Mouse (Mus musculus) bone marrow macrophage, adult 2 months (primary cell): ENCODE measurements around the gene Dtymk. TPM values are rescaled to one million over a fixed set of nuclear protein-coding genes. Genes with fewer than 3 reads are reported as not detected.

Source experiments
- H3K27ac ChIP-seq: 2 replicates; pipeline ENCODE4 v1.5.1; 2012; ENCODE audit warnings: low read depth, low read length; ENCODE audit not compliant: insufficient read depth
- H3K4me1 ChIP-seq: 2 replicates; pipeline ENCODE4 v1.6.1; 2012; ENCODE audit warnings: low read length; ENCODE audit not compliant: control insufficient read depth, insufficient read depth
- H3K4me3 ChIP-seq: 2 replicates; pipeline ENCODE4 v1.5.1; 2012; ENCODE audit warnings: mild to moderate bottlenecking, low read length, moderate library complexity; ENCODE audit not compliant: insufficient read depth
- CTCF ChIP-seq: IDR thresholded peaks from 2 replicates; pipeline ENCODE4 v1.5.1; 2012; ENCODE audit warnings: low read depth, mild to moderate bottlenecking, low read length, moderate library complexity
- POLR2A ChIP-seq: IDR thresholded peaks from 2 replicates; pipeline ENCODE4 v1.6.1; 2012; ENCODE audit warnings: mild to moderate bottlenecking, low read depth, low read length, borderline replicate concordance
- polyA plus RNA-seq: library from polyadenylated mRNA; stranded (reverse); fragments of >200 nt; gene quantifications from 2 replicates; pipeline ENCODE4 v1.2.4, GENCODE M21; 2012; ENCODE audit not compliant: missing spikeins, insufficient read depth, insufficient read length

Dtymk gene
- polyA plus RNA-seq, 1 experiment, result 36.8 TPM

DNA sequence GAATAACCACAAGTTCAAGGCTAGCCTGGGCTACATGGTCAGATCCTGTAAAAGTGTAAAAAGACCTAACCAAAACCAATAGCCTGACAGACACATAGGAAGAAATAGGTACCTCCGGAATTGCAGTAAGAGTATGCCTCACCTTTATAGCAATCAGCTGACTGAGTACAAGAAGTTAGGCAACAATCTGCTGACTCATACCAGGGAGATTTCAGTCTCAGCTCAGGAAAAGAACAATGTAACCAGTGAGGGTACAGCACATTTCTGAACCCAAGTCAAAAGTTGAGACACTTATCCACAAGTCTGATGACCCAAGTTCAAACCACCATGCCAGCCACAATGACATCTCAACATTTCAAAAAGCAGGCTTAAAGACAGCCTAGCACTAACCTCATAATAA, 53.2 kb downstream of the Dtymk start:
- TF ChIP-seq POLR2A, result no peak
- no peak for TF ChIP-seq CTCF
- H3K4me3 ChIP-seq, result no peak overlapping the region
- peaks cover 17% of the 10 kb centered on the region for H3K4me1 ChIP-seq
- no peak overlapping the region for H3K27ac ChIP-seq

DNA sequence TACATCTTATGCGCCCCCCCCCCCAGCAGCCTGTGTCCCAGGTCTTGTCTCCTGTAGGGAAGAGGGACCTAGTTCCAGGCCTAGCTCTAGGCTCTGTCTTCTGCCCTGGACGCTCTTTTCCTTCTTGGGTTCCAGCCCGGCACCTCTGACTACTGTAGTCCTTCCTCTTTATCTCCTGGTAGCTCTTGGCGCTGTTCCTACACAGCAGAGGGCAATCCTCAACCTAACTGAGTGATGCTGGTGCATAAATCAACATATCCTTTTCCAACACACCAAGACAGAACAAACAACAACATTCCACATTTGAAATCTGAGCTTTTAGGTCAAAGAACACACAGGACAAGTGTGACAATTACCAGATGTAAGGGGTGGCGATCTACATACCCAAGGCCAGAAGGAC, 55.6 kb downstream of the Dtymk start:
- Histone ChIP-seq H3K4me3 (no peak overlapping the region), H3K4me1 (peaks cover 9% of the 10 kb centered on the region), H3K27ac (no peak overlapping the region)
- TF ChIP-seq POLR2A, result no peak
- TF ChIP-seq CTCF, result no peak

DNA sequence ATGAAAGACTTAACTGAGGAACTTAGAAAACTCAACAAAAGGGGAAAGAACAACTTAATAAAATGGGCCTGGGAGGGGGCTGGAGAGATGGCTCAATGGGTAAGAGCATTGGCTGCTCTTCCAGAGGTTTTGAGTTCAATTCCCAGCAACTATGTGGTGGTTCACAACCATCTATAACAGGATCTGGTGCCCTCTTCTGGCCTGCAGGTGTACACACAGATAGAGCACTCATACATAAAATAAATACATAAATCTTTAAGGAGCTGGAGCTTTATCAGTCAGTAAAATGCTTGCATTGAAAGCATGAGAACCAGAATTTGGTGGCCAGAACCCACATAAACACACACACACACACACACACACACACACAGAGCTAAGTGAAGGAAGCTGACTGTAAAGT, 58.8 kb downstream of the Dtymk start:
- H3K4me1 ChIP-seq, result no peaks in the 10 kb centered on the region
- H3K4me3 ChIP-seq, result no peak overlapping the region
- no peak overlapping the region for H3K27ac ChIP-seq
- TF ChIP-seq POLR2A, result no peak
- TF ChIP-seq CTCF, result no peak

Other genes starting within 250 kb of the Dtymk start
- 61.3 and 66.3 TPM in 2 replicates for gene Stk25, start 143.3 kb downstream of the Dtymk start, polyA plus RNA-seq
- 0.63 TPM in 1 of 2 replicates, not detected in the other for gene Bok, start 116.3 kb downstream of the Dtymk start, polyA plus RNA-seq
- gene Atg4b, start 50.4 kb downstream of the Dtymk start, polyA plus RNA-seq, result 43.8 and 51.6 TPM in 2 replicates
- gene Thap4, start 47.1 kb downstream of the Dtymk start, polyA plus RNA-seq, result 22.1 and 22.2 TPM in 2 replicates
- gene Ing5, start 2.0 kb upstream of the Dtymk start, polyA plus RNA-seq, result 10.7 and 12.4 TPM in 2 replicates
- gene D2hgdh, start 23.0 kb upstream of the Dtymk start, polyA plus RNA-seq, result 16.2 and 20.8 TPM in 2 replicates
- gene Gal3st2, start 59.4 kb upstream of the Dtymk start, polyA plus RNA-seq, result not detected in 2 replicates
- gene Gal3st2b, start 116.4 kb upstream of the Dtymk start, polyA plus RNA-seq, result not detected in 2 replicates
- gene Gal3st2c, start 188.6 kb upstream of the Dtymk start, polyA plus RNA-seq, result 0.08 and 0.13 TPM in 2 replicates
- not detected in 2 replicates for gene Neu4, start 218.5 kb upstream of the Dtymk start, polyA plus RNA-seq